Mouse (Mus musculus): Measurements from ENCODE around the gene Fbln1. TPM values are rescaled to one million over a fixed set of nuclear protein-coding genes. Genes with fewer than 3 reads are reported as not detected.

The Fbln1 gene
- polyA plus RNA-seq, 1 experiment: 5.5 TPM

GRCm38 (mm10) chr15:85206703-85207075 lies 940 bp downstream of the Fbln1 start:
- no peak for DNase-seq (ENCODE audit: low read depth in 1 of 2, low spot score in 2 of 2)
- H3K36me3 ChIP-seq (ENCODE audit: control insufficient read depth, insufficient read depth, low read length): no peaks in the 10 kb centered on the region
- TF ChIP-seq CTCF (IDR thresholded peaks at IDR 0.05; ENCODE audit: extremely low read depth, insufficient read depth, insufficient read length, insufficient replicate concordance) (no peak), POLR2A (IDR thresholded peaks at IDR 0.05; ENCODE audit: low read depth, low read length) (no peak)
- no peak overlapping the region for H3K4me3 ChIP-seq (ENCODE audit: extremely low read depth, insufficient read depth, insufficient read length)
- no peak overlapping the region for H3K27ac ChIP-seq (ENCODE audit: insufficient read depth, low read length)
- no peaks in the 10 kb centered on the region; the same call in 1 of the 2 replicates for H3K4me1 ChIP-seq (ENCODE audit: control insufficient read depth, insufficient read depth, insufficient read length)
- WGBS: 78% methylated on average over 3 of the region's 3 CpGs
- H3K27me3 ChIP-seq (ENCODE audit: control insufficient read depth, insufficient read depth, low read length): no peaks in the 10 kb centered on the region

- no peak for DNase-seq (ENCODE audit: low read depth in 1 of 2, low spot score in 2 of 2)
- 74% methylated on average over 3 of the region's 3 CpGs for WGBS
Measured at GRCm38 (mm10) chr15:85207081-85207480, 1.3 kb downstream of the Fbln1 start.

GRCm38 (mm10) chr15:85207763-85208162 lies 2.0 kb downstream of the Fbln1 start:
- Histone ChIP-seq H3K27ac (ENCODE audit: insufficient read depth, low read length) (no peak overlapping the region), H3K4me1 (ENCODE audit: control insufficient read depth, insufficient read depth, insufficient read length) (no peaks in the 10 kb centered on the region; the same call in 1 of the 2 replicates), H3K36me3 (ENCODE audit: control insufficient read depth, insufficient read depth, low read length) (no peaks in the 10 kb centered on the region), H3K27me3 (ENCODE audit: control insufficient read depth, insufficient read depth, low read length) (no peaks in the 10 kb centered on the region), H3K4me3 (ENCODE audit: extremely low read depth, insufficient read depth, insufficient read length) (no peak overlapping the region)
- no peak for DNase-seq (ENCODE audit: low read depth in 1 of 2, low spot score in 2 of 2)
- WGBS: 77% methylated on average over 2 of the region's 2 CpGs
- no peak for TF ChIP-seq POLR2A (IDR thresholded peaks at IDR 0.05; ENCODE audit: low read depth, low read length)
- TF ChIP-seq CTCF (IDR thresholded peaks at IDR 0.05; ENCODE audit: extremely low read depth, insufficient read depth, insufficient read length, insufficient replicate concordance): no peak

More at GRCm38 (mm10) chr15:85207081-85207480, 1.3 kb downstream of the Fbln1 start:
- Histone ChIP-seq H3K4me3 (ENCODE audit: extremely low read depth, insufficient read depth, insufficient read length) (no peak overlapping the region), H3K36me3 (ENCODE audit: control insufficient read depth, insufficient read depth, low read length) (no peaks in the 10 kb centered on the region), H3K27ac (ENCODE audit: insufficient read depth, low read length) (no peak overlapping the region), H3K27me3 (ENCODE audit: control insufficient read depth, insufficient read depth, low read length) (no peaks in the 10 kb centered on the region), H3K4me1 (ENCODE audit: control insufficient read depth, insufficient read depth, insufficient read length) (no peaks in the 10 kb centered on the region; the same call in 1 of the 2 replicates)
- TF ChIP-seq POLR2A (IDR thresholded peaks at IDR 0.05; ENCODE audit: low read depth, low read length): no peak
- TF ChIP-seq CTCF (IDR thresholded peaks at IDR 0.05; ENCODE audit: extremely low read depth, insufficient read depth, insufficient read length, insufficient replicate concordance): no peak

- no peak for DNase-seq (ENCODE audit: low read depth in 1 of 2, low spot score in 2 of 2)
- TF ChIP-seq CTCF (IDR thresholded peaks at IDR 0.05; ENCODE audit: extremely low read depth, insufficient read depth, insufficient read length, insufficient replicate concordance) (no peak), POLR2A (IDR thresholded peaks at IDR 0.05; ENCODE audit: low read depth, low read length) (no peak)
- no peaks in the 10 kb centered on the region for H3K27me3 ChIP-seq (ENCODE audit: control insufficient read depth, insufficient read depth, low read length)
- no peak overlapping the region for H3K27ac ChIP-seq (ENCODE audit: insufficient read depth, low read length)
- WGBS: 68% methylated on average over 10 of the region's 10 CpGs
- no peak overlapping the region for H3K4me3 ChIP-seq (ENCODE audit: extremely low read depth, insufficient read depth, insufficient read length)
- no peaks in the 10 kb centered on the region for H3K36me3 ChIP-seq (ENCODE audit: control insufficient read depth, insufficient read depth, low read length)
- no peaks in the 10 kb centered on the region; the same call in 1 of the 2 replicates for H3K4me1 ChIP-seq (ENCODE audit: control insufficient read depth, insufficient read depth, insufficient read length)
Measured at GRCm38 (mm10) chr15:85208332-85208731, 2.6 kb downstream of the Fbln1 start.

- Histone ChIP-seq H3K4me3 (ENCODE audit: extremely low read depth, insufficient read depth, insufficient read length) (no peak overlapping the region), H3K36me3 (ENCODE audit: control insufficient read depth, insufficient read depth, low read length) (no peaks in the 10 kb centered on the region), H3K27me3 (ENCODE audit: control insufficient read depth, insufficient read depth, low read length) (no peaks in the 10 kb centered on the region), H3K27ac (ENCODE audit: insufficient read depth, low read length) (no peak overlapping the region), H3K4me1 (ENCODE audit: control insufficient read depth, insufficient read depth, insufficient read length) (no peaks in the 10 kb centered on the region; the same call in 1 of the 2 replicates)
- TF ChIP-seq CTCF (IDR thresholded peaks at IDR 0.05; ENCODE audit: extremely low read depth, insufficient read depth, insufficient read length, insufficient replicate concordance): no peak
- WGBS: 86% methylated on average over 3 of the region's 3 CpGs
- DNase-seq (ENCODE audit: low read depth in 1 of 2, low spot score in 2 of 2): no peak
Measured at GRCm38 (mm10) chr15:85209341-85209740, 3.6 kb downstream of the Fbln1 start.

GRCm38 (mm10) chr15:85210686-85211085 lies 4.9 kb downstream of the Fbln1 start:
- WGBS: 85% methylated on average over 12 of the region's 12 CpGs
- no peak for TF ChIP-seq POLR2A (IDR thresholded peaks at IDR 0.05; ENCODE audit: low read depth, low read length)
- TF ChIP-seq CTCF (IDR thresholded peaks at IDR 0.05; ENCODE audit: extremely low read depth, insufficient read depth, insufficient read length, insufficient replicate concordance): no peak
- no peak overlapping the region for H3K27ac ChIP-seq (ENCODE audit: insufficient read depth, low read length)

GRCm38 (mm10) chr15:85211101-85211760 lies 5.5 kb downstream of the Fbln1 start:
- H3K27me3 ChIP-seq (ENCODE audit: control insufficient read depth, insufficient read depth, low read length): no peaks in the 10 kb centered on the region
- DNase-seq (ENCODE audit: low read depth in 1 of 2, low spot score in 2 of 2): no peak
- H3K4me3 ChIP-seq (ENCODE audit: extremely low read depth, insufficient read depth, insufficient read length): no peak overlapping the region
- WGBS: 93% methylated on average over 18 of the region's 18 CpGs
- H3K4me1 ChIP-seq (ENCODE audit: control insufficient read depth, insufficient read depth, insufficient read length): no peaks in the 10 kb centered on the region
- H3K36me3 ChIP-seq (ENCODE audit: control insufficient read depth, insufficient read depth, low read length): no peaks in the 10 kb centered on the region
- no peak for TF ChIP-seq CTCF (IDR thresholded peaks at IDR 0.05; ENCODE audit: extremely low read depth, insufficient read depth, insufficient read length, insufficient replicate concordance)
- TF ChIP-seq POLR2A (IDR thresholded peaks at IDR 0.05; ENCODE audit: low read depth, low read length): no peak
- H3K27ac ChIP-seq (ENCODE audit: insufficient read depth, low read length): no peak overlapping the region

More at GRCm38 (mm10) chr15:85210686-85211085, 4.9 kb downstream of the Fbln1 start:
- Histone ChIP-seq H3K27me3 (ENCODE audit: control insufficient read depth, insufficient read depth, low read length) (no peaks in the 10 kb centered on the region), H3K4me1 (ENCODE audit: control insufficient read depth, insufficient read depth, insufficient read length) (no peaks in the 10 kb centered on the region; the same call in 1 of the 2 replicates), H3K36me3 (ENCODE audit: control insufficient read depth, insufficient read depth, low read length) (no peaks in the 10 kb centered on the region), H3K4me3 (ENCODE audit: extremely low read depth, insufficient read depth, insufficient read length) (no peak overlapping the region)
- no peak for DNase-seq (ENCODE audit: low read depth in 1 of 2, low spot score in 2 of 2)

All from spleen, adult 2 months (tissue).